Comparison of ENCODE assay signal across 10 mouse cellular contexts in genomic region chr14:68973636-68974101, GRCm38 (mm10).
DNase-seq lines count a peak whose midpoint lies in the region; ATAC-seq and TF ChIP-seq lines count a peak whose summit lies in the region.
"Had no signal": no experiment of that assay in that cellular context is flagged by ENCODE, and none has a peak within 500 bp of the region (broad histone marks: within the 10 kb centered on the region; RNA-seq: fewer than 3 reads in every experiment).

No protein-coding gene starts in this region.

- no peaks in the 10 kb centered on the region for H3K27me3 ChIP-seq in hindbrain, postnatal 0 days (ENCODE audit: insufficient read depth, low read length)
- H3K27me3 ChIP-seq in hindbrain, embryonic 12.5 days: no peaks in the 10 kb centered on the region
- no peaks in the 10 kb centered on the region for H3K27me3 ChIP-seq in intestine, embryonic 16.5 days (replicated peaks; ENCODE audit: control insufficient read depth, insufficient read depth, low read length)

- 35% methylated on average over 8 of the region's 8 CpGs for WGBS in hindbrain, postnatal 0 days
- whole genome bisulfite sequencing in hindbrain, embryonic 12.5 days: 79% methylated on average over 8 of the region's 8 CpGs
- WGBS in intestine, embryonic 16.5 days: 71% methylated on average over 8 of the region's 8 CpGs

- H3K9me3 ChIP-seq in hindbrain, postnatal 0 days (ENCODE audit: low read length): no peaks in the 10 kb centered on the region
- no peaks in the 10 kb centered on the region for H3K9me3 ChIP-seq in hindbrain, embryonic 12.5 days (replicated peaks)
- H3K9me3 ChIP-seq in intestine, embryonic 16.5 days (ENCODE audit: control insufficient read depth, low read length): no peaks in the 10 kb centered on the region
- H3K9me3 ChIP-seq: limb, embryonic 15.5 days had no signal

- TF ChIP-seq CTCF in hindbrain, postnatal 0 days (IDR thresholded peaks at IDR 0.05; ENCODE audit: low read depth): no peak

- ATAC-seq in hindbrain, postnatal 0 days: no peak
- ATAC-seq in hindbrain, embryonic 12.5 days (ENCODE audit: low FRiP score): no peak
- no peak for ATAC-seq in intestine, embryonic 16.5 days

- no peaks in the 10 kb centered on the region for H3K4me1 ChIP-seq in hindbrain, postnatal 0 days (ENCODE audit: insufficient read depth, low read length)
- H3K4me1 ChIP-seq in hindbrain, embryonic 12.5 days: no peaks in the 10 kb centered on the region
- H3K4me1 ChIP-seq in intestine, embryonic 16.5 days (ENCODE audit: control insufficient read depth, insufficient read depth, low read length): no peaks in the 10 kb centered on the region

- no peak overlapping the region for H3K9ac ChIP-seq in hindbrain, postnatal 0 days (replicated peaks; ENCODE audit: low read length)
- no peak overlapping the region for H3K9ac ChIP-seq in hindbrain, embryonic 12.5 days
- H3K9ac ChIP-seq in intestine, embryonic 16.5 days (ENCODE audit: low read depth, low read length): no peak overlapping the region
- H3K9ac ChIP-seq: limb, embryonic 15.5 days had no signal

- DNase-seq in adrenal gland, adult 2 months: peak; percentile 5
- no peak for DNase-seq in adrenal gland, postnatal 4 days (ENCODE audit: low spot score in 2 of 2)
- peak; percentile 28 for DNase-seq in hindbrain, postnatal 0 days (ENCODE audit: low spot score)
- DNase-seq in layer of hippocampus, adult 8-10 months (ENCODE audit: low spot score in 2 of 2): peak; percentile 40 to 58
- DNase-seq in right cerebral cortex, adult 2 months (ENCODE audit: low spot score in 2 of 2): peak; percentile 64 to 69
- no peak for DNase-seq in gastrocnemius, adult 18-20 months (ENCODE audit: low spot score)
- DNase-seq: kidney, adult 18-20 months had no signal

- H3K4me2 ChIP-seq in hindbrain, postnatal 0 days (ENCODE audit: low read depth, low read length): 0 out of 2 replicates have a peak overlapping the region, but pooled peaks have one; percentile 8
- no peak overlapping the region for H3K4me2 ChIP-seq in hindbrain, embryonic 12.5 days (replicated peaks)
- no peak overlapping the region for H3K4me2 ChIP-seq in intestine, embryonic 16.5 days (ENCODE audit: low read depth, low read length)
- H3K4me2 ChIP-seq: limb, embryonic 15.5 days had no signal

- no peak overlapping the region for H3K4me3 ChIP-seq in hindbrain, postnatal 0 days (ENCODE audit: low read length)
- H3K4me3 ChIP-seq in hindbrain, embryonic 12.5 days: no peak overlapping the region
- no peak overlapping the region for H3K4me3 ChIP-seq in intestine, embryonic 16.5 days (ENCODE audit: low read length)
- H3K4me3 ChIP-seq: limb, embryonic 15.5 days had no signal

- H3K27ac ChIP-seq in hindbrain, postnatal 0 days: no peak overlapping the region
- no peak overlapping the region for H3K27ac ChIP-seq in hindbrain, embryonic 12.5 days
- no peak overlapping the region for H3K27ac ChIP-seq in intestine, embryonic 16.5 days (ENCODE audit: low read length)
- H3K27ac ChIP-seq: limb, embryonic 15.5 days had no signal

- H3K36me3 ChIP-seq in hindbrain, postnatal 0 days (ENCODE audit: insufficient read depth, low read length): no peaks in the 10 kb centered on the region
- H3K36me3 ChIP-seq in hindbrain, embryonic 12.5 days: no peaks in the 10 kb centered on the region
- no peaks in the 10 kb centered on the region for H3K36me3 ChIP-seq in intestine, embryonic 16.5 days (ENCODE audit: control insufficient read depth, insufficient read depth, low read length)
- H3K36me3 ChIP-seq: limb, embryonic 15.5 days had no signal

Comparison
In these comparisons a context has a peak if more than half of its experiments do, and no peak if none do; other contexts are left out.
1. DNase-seq: peak in adrenal gland, adult 2 months (single experiment), hindbrain, postnatal 0 days (single experiment), layer of hippocampus, adult 8-10 months (2 of 2) and right cerebral cortex, adult 2 months (2 of 2); none in adrenal gland, postnatal 4 days (0 of 2) and gastrocnemius, adult 18-20 months (single experiment).